Mouse (Mus musculus): ENCODE measurements around the gene Msh5. TPM values are rescaled to one million over a fixed set of nuclear protein-coding genes. Genes with fewer than 3 reads are reported as not detected.
"Not testable (repeated sequence)": the region's sequence is repeated elsewhere in the genome, so short reads cannot be mapped to it uniquely, and the experiment has no call there.

Gene Msh5
- total RNA-seq, 2 experiments from 2014 or later, result 0.62 to 0.73 TPM

DNA sequence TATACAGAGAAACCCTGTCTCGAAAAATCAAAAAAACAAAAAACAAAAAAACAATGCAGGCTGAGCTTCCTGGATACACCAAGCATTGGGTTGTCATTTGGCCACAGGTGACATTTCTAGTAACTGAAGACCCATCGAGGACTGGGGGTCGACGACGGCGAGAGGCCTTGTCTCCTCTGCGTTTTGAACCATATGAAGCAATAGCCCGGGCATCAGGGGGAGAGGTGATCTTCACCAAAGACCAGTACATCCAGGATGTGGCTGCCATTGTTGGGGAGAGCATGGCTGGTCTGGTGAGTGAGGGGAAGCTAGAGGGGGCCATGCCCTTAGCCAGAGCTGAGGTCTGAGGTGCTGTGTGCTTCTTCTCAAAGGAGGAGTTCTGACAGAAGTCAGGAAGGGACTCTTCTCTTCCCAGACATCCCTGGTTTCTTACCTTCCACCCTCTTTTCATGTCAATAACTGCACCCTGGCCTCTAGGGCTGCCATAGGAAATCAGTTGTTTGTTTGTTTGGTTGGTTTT is 23.9 kb downstream of the Msh5 start:
- DNase-seq, result no peak

DNA sequence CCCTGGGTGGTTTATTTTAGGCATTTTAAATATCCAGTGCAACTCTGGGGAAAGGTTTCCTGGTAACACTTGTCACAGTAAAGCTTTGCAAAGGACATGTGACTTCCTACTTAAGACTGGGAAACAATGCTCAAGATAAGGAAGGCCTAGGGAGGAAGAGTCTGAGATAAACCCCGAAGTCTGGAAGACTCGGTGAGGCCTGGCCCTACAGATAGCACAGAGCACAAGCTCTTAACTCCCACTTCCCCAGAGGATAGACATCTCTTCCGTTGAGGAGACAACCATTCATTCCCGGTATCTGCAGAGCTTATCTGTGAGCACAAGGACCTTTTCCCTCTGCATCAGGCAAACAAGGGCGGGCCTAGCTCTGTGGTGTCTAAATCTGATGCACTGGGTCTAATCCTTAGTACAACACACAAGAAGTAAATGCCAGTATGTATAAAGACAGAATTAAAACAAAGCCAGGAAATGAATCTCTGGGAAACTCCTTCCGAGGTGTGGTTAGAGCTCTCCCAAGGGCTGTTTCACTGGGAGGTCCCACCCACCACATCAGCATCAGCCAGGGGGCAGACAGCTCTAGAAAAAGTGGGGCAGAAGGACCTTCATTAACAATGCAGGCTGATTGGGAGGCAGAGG is 24.6 kb downstream of the Msh5 start:
- no peak for DNase-seq

DNA sequence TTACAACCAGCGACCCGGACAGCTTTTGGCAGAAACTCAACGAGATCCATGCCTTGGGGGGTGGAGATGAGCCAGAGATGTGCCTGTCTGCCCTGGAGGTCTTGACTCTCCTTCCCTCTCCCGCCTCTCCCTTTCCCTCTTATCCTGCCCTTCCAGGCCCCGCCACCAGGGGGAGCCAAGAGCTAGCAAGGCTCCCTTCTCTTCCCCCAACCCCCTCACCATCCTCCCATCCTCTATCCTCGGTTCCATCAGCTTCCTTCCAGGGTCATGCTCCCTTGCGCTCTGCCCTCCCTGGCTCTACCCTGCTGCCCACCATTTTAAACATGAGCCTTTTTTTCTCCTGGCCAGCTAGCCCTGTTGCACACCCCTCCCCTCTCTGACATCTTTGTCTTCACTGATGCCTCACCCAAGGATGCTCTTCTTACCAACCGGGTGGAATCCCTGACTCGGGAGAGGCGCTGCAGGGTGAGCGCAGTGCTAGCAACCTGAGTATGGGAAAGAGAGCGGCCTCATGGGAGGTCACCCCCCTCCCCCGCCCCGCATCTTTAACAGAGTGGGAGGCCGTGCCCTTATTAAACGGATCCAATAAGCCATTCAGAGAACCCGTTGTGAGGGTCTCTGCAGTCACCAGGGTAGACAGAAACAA is 25.3 kb downstream of the Msh5 start:
- peak; percentile 83 to 86 for DNase-seq

DNA sequence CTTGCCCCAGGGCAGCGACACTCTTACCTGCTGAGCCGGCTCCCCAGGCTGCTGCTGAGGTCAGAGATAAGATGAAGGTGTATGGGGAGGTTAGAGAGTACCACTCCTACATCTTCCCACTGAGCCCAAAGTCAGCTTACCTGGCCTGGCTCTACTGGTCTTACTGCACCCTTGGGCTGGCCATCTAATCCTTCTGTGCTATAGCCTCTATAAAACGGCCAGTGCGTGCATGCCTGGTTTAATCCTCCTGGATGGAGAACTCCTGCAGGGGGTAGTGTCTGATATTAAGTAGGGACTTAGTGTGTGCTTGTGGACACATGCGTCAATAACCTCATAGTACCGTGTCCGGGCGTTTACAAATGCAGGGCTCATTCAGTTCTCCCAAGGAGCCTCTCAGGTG is 26.0 kb downstream of the Msh5 start:
- no peak for DNase-seq

DNA sequence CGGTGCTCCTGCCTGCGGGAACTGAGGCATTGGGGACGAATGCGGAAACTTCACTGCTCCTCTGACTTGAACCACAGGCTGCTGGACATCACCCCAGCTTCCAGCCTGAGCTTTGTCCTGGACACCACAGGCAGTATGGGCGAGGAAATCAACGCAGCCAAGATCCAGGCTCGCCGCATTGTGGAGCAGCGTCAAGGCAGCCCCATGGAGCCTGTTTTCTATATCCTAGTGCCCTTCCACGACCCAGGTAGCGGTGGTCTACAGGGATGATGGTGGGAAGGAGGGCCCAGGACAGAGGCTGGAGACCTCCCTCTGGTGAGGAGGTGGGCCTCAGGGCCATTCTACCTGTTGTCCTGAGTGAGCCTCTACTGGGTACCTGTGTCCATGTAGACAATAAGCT is 26.7 kb downstream of the Msh5 start:
- DNase-seq, result no peak

DNA sequence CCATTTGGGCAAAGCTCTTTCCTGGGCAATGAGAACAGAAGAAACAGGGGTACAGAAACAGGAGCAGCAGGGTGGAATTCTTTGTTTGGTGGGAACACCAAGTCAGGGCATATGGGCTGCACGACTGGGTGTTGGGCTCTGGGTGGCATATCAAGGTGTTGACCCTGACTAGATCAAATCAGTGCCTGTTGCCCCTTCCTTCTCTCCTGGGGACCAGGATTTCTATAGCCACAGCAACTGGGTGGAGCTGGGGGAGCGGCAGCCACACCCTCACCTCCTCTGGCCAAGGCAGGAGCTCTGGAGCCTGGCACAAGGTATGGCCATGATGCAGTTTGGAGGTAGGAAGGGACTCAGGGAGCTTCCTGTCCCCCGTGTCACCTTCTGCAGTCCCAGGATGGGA is 28.4 kb downstream of the Msh5 start:
- DNase-seq, result no peak

DNA sequence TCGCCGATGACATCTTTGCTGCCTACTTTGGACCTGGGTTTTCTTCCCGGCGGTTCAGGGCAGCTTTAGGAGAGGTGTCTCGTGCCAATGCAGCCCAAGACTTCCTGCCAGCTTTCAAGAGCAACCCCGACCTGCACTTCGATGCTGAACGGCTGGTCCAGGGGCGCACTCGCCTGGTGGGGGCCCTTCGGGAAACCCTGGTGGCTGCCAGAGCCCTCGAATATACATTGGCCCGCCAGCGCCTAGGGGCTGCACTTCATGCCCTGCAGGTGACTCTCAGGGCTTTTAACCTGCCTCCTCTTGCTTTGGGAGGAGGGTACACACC is 28.9 kb downstream of the Msh5 start:
- no peak for DNase-seq

DNA sequence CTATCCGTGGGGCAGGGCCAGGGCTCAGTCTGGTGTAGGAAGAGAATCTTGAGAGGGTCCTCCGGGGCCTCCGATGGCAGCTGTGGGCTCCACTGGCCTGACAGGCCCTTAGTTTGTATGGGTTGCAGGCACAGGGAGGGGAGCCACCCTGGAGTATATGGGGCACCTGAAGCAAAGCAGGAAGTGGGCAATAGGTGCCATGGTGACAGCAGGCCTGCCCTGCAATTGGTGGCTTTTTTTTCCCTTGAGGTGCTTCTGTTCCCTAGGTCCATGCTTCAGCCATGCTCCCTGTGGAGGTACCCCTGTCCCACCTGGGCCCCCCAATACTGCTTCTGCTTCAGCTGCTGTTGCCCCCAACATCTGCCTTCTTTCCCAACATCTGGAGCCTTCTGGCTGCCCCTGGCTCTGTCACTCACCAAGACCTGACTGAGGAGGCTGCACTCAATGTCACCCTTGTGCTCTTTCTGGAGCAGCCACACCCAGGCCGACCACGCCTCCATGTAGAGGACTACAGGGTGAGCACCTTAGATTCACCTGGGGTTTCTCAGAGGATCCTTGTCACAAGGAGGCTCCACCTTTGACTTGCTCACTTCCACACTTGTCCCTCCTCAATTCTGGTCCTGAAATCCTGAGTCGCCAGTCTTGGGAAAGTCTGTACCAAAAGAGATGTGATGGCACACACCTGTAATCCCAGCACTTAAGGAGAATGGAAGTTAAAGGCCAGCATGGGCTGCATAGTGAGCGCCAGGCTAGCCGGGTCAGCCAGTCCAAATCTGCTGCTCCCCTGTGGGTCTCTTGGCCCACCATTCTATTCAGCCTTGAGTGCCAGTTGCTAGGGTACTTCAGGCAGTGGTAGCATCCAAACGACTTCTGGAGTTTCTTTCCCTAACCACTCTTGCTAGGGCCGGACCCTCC is 29.5 kb downstream of the Msh5 start:
- DNase-seq, result no peak

DNA sequence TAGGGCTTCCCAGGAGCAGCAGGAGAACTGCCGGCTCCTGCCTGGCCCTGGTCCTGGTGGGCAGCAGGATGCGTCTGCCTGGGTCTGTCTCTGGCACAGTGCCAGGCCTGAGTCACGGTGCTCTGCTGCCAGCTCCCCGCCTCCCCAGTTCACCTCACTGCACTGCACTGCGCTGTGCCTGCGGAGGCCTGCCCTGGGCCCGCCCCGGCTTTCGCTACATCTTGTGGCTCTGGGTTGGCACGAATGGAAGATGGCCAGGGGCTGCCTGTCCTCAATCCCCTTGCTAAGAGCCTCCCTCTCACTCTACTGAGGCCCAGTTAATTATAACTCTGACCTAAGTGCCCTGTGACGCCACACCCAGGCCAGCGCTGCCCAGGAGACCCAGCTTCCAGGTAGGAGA is 30.2 kb downstream of the Msh5 start, which contains the start of gene Vwa7:
Gene Vwa7, plus strand, starts transcription at position 204 of the 400 bp plus-strand sequence.
- no peak for DNase-seq

DNA sequence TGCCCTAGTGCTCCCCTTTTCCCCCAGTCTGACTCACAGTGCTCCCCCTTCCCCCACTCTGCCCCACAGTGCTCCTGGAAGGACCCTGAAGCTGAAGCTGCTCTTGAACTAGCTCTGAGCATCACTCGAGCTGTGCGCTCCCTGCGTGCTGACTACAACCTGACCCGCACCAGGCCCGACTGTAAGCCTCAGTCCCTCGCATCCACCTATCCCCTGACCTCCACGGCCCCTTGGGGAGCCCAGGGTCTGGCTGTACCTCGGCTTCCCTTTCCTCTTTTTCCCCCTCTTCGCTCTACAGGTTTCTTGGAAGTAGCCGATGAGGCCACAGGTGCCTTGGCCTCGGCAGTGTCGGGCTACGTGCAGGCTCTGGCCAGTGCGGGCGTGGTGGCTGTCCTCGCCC is 31.2 kb downstream of the Msh5 start:
- DNase-seq, result no peak

DNA sequence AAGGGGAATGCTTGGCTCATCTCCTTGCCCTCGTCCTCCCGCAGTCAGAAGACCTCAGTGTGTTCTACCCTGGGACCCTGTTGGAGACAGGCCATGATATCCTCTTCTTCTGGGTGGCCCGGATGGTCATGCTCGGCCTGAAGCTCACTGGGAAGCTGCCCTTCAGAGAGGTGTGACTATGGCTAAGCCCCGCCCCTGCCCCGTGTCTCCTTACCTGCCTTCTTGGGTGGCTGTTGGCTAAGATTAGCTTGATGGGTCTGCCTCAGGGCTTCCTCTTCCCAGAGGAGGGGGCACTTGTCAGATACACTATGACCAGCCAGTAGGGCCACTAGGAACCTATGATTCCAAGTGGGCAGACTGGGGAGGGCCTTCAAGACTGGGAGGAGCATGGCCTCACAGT is 33.3 kb downstream of the Msh5 start:
- no peak for DNase-seq

DNA sequence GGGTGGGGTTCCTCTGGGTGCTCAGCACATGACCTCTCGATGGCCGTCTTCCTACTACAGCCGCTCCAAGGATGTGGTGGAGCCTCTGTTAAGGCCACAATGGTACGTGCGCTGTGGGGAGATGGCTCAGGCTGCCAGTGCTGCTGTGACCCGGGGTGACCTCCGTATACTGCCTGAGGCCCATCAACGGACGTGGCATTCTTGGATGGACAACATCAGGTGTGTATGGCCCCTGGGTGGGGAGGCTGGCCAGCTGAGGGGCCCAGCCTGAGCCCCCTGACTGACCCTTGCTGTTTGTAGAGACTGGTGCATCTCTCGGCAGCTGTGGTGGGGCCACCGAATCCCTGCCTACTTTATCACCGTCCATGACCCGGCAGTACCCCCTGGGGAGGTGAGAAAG is 34.1 kb downstream of the Msh5 start:
- DNase-seq, result no peak

DNA sequence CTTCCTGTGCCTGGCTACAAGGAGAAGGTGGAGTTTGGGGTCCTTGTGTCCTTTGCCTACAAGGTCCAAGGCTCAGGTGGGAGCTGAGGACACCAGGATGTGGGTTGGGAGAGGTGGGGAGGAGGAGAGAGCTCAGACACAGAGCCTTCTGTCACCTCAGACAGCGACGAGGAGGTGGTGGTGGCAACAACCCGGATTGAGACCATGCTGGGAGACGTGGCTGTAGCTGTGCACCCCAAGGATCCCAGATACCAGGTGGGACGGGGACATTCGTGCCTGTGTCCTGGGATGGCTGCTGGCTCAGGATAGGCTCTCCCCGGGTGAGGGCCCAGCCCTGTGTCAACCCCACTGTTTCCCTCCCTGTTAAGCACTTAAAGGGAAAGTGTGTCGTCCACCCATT is 35.1 kb downstream of the Msh5 start:
- DNase-seq, result no peak

DNA sequence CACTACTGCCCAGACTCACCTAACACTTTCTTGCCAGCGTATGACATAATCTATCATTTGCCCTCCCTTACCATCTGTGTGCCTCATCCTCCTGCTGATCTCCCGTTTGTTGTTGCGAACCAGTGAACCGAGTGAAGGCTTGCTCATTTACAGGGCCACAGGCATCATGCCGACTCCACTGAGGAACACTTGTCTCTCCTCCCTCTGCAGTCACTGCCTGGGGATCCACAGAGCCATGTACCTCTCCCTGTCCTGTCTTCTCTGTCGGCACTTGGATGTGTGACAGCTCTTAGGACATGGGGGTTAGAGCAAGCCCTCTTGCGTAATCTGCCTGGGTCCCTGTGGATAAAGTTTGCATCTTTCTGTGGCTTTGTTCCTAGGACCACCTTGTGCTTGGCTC is 37.0 kb downstream of the Msh5 start:
- DNase-seq, result no peak

DNA sequence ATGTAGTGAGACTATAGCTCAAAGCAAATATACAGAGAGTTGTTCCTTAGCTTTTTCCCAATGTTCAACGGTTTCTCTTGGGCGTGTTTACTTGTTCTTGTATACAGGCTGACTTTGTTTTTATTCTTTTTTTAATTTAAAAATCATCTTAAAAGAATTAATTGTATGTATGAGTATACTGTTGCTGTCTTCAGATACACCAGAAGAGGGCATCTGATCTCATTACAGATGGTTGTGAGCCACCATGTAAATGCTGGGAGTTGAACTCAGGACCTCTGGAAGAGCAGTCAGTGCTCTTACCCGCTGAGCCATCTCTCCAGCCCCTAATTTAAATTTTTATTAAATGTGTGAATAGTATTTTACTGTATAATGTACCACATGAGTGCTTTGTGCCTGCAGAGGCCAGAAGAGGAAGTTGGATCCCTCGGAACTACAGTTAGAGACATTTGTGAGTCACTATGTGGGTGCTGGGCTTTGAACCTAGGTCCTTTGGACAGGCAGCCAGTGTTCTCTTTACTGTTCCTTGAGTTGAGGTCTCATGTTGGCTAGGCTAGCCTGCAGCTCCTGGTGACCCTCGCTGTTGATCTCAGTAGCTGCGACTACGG is 39.1 kb downstream of the Msh5 start:
- no peak for DNase-seq

DNA sequence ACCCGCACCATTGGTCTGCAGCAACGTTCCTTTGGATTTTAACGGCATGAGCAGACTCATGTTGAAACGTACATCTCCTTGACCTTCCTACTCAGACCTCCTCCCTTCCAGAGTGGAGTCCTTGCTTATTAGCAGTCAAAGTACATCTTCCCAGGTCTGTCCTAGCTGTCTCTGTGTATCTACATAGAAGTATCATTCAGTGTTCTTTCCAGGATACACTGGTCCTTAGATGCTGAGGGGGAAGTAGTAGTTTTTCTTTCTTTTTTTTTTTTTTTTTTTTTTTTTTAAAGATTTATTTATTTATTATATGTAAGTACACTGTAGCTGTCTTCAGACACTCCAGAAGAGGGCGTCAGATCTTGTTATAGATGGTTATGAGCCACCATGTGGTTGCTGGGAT is 40.6 kb downstream of the Msh5 start:
- not testable (repeated sequence) for DNase-seq

DNA sequence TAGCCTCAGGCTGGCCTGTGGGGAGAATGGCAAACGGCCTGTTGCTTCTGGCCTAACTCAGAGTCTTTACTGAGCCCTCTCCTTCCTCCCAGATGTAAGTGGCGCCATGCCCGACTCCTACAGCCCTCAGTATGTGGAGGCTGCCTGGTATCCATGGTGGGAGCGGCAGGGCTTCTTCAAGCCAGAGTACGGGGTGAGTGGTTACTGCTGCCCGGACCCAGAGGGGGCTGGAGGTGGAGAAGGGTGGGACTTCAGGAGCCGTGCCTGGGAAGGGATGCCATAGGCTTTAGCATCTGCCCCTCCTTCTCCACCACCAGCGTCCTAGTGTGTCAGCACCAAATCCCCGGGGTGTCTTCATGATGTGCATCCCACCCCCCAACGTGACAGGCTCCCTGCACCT is 41.4 kb downstream of the Msh5 start:
- no peak for DNase-seq

DNA sequence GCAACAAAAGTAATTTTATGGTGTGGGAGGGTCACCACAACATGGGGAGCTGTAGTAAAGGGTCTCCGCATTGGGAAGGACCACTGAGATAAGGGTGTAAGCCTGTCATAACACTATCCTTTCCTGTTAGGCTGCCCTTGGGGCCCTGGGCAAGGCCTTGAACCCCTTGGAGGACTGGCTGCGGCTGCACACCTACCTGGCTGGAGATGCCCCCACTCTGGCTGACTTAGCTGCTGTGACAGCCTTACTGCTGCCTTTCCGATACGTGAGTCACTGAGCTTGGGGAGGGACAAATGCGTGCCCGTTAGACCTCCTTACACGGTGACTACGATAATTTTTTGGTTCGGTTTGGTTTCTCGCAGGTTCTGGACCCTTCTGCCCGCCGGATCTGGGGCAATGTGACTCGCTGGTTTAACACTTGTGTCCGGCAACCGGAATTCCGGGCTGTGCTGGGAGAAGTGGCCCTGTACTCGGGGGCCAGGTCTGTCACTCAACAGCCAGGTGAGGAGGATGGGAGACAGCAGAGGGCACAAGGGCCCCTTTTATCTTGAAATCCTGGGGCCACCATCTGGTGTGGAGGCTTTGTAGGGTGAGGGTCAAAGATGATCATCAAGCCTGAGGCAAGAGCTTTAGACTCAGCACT is 42.3 kb downstream of the Msh5 start:
- DNase-seq, result no peak

DNA sequence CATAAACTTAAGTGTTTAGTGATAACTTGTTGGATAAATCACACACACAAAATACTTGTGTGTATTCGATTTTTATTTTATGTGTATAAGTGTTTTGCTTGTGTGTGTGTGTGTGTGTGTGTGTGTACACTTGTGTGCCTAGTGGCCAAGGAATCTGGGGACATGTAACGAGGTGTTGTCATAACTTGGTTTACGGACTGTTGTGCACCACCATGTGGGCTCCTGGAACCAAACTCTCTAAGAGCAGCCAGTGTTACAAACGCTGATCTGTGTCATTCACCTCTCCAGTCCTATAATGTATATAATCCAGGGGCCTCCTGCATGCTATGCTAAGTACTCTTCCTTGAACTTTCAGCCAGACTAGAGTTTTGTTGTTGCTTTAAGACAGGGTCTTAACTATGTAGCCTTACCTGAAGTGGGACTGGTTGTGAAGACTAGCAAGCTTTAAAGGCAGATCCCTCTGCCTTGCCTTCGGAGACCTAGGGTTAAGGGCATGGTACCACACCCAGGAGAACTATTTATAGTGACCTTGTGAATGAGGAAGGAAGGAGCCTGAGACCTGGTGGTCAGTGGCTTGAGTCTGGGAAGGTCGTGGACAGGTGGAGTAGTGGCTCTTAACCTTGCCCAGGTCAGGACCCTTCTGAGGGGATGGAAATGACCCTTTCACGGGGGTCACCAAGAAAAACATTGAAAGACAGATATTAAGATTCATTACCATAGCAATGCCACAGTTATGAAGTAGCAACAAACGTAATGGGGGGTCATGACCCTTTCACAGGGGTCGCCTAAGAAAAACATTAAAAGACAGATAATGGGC is 43.3 kb downstream of the Msh5 start:
- DNase-seq, result no peak

DNA sequence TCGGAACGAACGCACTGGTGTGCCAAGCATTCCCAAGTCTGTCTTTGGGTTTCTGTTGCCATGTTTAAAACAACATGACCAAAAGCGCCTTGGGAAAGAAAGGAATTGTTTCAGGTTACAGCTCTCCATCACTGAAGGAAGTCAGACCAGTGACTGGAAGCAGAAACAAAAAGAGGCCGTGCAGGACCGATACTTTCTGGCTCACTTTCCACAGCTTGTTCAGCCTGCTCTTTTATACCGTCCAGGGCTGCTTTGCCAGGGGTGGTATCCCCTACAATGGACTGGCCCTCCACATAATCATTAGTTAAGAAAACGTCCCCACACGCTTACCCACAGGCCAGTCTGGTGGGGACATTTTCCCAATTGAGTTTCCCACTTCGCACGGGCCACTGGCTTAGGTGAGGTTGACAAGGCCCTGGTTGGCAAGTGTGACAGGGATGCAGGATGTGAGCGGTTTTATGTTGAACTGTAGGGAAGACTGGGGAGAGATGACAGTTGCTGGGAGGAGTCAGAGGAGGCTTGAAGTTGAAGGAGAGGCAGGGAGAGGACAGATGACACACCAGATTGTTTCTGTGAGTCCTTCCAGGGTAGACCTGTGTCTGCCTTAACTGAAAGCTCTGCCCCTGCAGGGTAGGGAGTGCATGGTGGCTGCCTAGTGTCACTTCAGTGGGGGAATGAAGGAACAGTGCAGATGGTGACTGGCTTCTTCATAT is 44.2 kb downstream of the Msh5 start:
- no peak for DNase-seq

Data from layer of hippocampus, postnatal 36 days (tissue).